Mouse (Mus musculus): Measurements from ENCODE around the gene Zp3. TPM values are rescaled to one million over a fixed set of nuclear protein-coding genes. Genes with fewer than 3 reads are reported as not detected.

Gene Zp3
- total and polyA plus RNA-seq, 2 experiments from 2014 or later: 0.27 to 0.99 TPM

DNA sequence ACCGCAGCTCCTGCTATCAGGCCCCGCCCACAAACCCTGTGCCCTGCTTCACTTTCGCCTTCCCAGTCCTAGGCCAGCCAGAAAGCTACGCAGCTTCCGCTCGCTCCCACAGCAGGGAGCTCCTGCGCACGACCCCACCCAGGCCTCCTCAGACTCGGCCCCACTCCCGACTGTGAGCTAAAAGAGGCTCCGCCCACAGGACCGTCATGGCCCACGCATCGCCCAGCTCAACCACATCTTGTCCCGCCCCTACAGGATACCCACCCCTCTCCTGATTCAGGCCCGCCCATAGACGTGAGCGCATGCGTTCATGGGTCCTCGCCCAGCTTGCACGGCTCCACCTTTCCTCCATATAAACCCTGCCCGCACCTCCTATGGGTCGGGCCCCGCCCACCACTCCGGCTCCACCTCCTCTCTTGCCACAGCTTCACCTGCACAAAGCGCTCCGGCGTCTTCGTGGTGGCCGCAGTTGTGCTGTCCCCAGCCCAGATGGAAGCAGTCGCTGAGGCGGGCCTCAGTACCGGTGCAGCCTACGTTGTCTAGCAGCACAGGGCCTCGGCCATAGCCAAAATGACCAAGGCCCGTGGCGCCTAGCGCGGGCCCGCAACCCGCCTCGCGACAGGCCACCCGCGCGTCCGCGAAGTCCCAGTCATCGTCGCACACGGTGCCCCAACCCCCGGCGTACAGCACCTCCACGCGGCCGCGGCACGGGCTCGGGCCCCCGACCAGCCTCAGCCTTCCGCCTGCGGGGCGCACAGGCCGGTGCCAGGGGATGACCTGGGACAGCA, 17.2 kb upstream of the Zp3 start:
- WGBS: under 1% methylated on average over 55 of the region's 64 CpGs
- DNase-seq (ENCODE audit: low spot score) (peak; percentile 99), ATAC-seq (ENCODE audit: low FRiP score) (peak; percentile 95)
- H3K9ac ChIP-seq (replicated peaks; ENCODE audit: low read length, poor library complexity, severe bottlenecking): peak overlapping the region; percentile 95
- no peaks in the 10 kb centered on the region for H3K27me3 ChIP-seq (ENCODE audit: insufficient read depth, low read length)
- H3K4me2 ChIP-seq (ENCODE audit: low read depth, low read length, poor library complexity, severe bottlenecking): peak overlapping the region; percentile 96
- H3K27ac ChIP-seq (ENCODE audit: low read depth, low read length): peak overlapping the region; percentile 95
- no peaks in the 10 kb centered on the region; the same call in 1 of the 2 replicates for H3K4me1 ChIP-seq (ENCODE audit: insufficient read depth, low read length)
- H3K4me3 ChIP-seq (ENCODE audit: low read depth, low read length): peak overlapping the region; percentile 56
- no peaks in the 10 kb centered on the region for H3K9me3 ChIP-seq (ENCODE audit: low read length)
- peak; percentile 34 for TF ChIP-seq CTCF (IDR thresholded peaks at IDR 0.05)
- no peaks in the 10 kb centered on the region for H3K36me3 ChIP-seq (ENCODE audit: insufficient read depth, low read length)

DNA sequence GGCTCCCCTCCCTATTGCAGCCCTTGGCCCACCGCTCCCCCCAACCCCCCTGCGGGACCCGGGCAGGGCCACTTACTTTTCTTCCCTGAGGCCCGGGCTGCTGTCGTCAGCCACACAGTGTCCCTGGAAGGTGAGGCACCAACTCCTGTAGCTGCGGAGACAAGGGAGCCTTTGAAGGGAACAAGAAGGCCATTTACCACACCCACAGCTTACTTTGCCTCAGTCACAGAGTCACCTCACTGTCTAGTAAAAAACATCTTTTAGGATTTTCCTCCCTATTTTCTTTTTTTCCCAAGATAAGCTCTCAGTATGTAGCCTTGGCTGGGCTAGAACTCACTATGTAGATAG, 16.6 kb upstream of the Zp3 start:
- Histone ChIP-seq H3K4me3 (ENCODE audit: low read depth, low read length) (peak overlapping the region; percentile 56), H3K27me3 (ENCODE audit: insufficient read depth, low read length) (no peaks in the 10 kb centered on the region), H3K27ac (ENCODE audit: low read depth, low read length) (peak overlapping the region; percentile 95), H3K9me3 (ENCODE audit: low read length) (no peaks in the 10 kb centered on the region), H3K4me1 (ENCODE audit: insufficient read depth, low read length) (no peaks in the 10 kb centered on the region; the same call in 1 of the 2 replicates), H3K36me3 (ENCODE audit: insufficient read depth, low read length) (no peaks in the 10 kb centered on the region), H3K9ac (replicated peaks; ENCODE audit: low read length, poor library complexity, severe bottlenecking) (peak overlapping the region; percentile 95), H3K4me2 (ENCODE audit: low read depth, low read length, poor library complexity, severe bottlenecking) (peak overlapping the region; percentile 96)
- ATAC-seq (ENCODE audit: low FRiP score): no peak
- DNase-seq (ENCODE audit: low spot score): no peak
- no peak for TF ChIP-seq CTCF (IDR thresholded peaks at IDR 0.05)
- 1% methylated on average over 6 of the region's 6 CpGs for WGBS

DNA sequence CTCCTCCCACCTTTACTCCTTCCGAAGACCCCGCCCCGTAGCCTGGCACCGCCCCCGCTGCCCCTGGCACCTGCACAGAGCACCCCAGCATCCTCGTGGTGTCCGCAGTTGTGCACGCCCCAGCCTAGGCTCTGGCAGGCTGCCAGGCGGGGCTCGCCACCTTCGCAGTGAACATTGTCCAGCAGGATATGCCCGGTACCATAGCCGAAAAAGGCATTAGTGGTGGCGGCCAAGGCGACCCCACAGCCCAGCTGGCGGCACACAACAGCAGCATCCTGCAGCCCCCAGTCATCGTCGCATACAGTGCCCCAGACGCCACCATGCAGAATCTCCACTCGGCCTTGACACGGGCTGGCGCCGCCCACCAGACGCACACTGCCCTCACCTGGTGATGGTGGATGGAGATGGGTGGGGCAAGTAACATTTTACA, 14.4 kb upstream of the Zp3 start:
- ATAC-seq (ENCODE audit: low FRiP score): no peak
- H3K4me1 ChIP-seq (ENCODE audit: insufficient read depth, low read length): no peaks in the 10 kb centered on the region; the same call in 1 of the 2 replicates
- DNase-seq (ENCODE audit: low spot score): no peak
- H3K27me3 ChIP-seq (ENCODE audit: insufficient read depth, low read length): no peaks in the 10 kb centered on the region
- TF ChIP-seq CTCF (IDR thresholded peaks at IDR 0.05): peak; percentile 53
- H3K36me3 ChIP-seq (ENCODE audit: insufficient read depth, low read length): no peaks in the 10 kb centered on the region
- H3K27ac ChIP-seq (ENCODE audit: low read depth, low read length): no peak overlapping the region
- H3K4me2 ChIP-seq (ENCODE audit: low read depth, low read length, poor library complexity, severe bottlenecking): peak overlapping the region; percentile 40
- peak overlapping the region; percentile 15; the same call in 1 of the 2 replicates for H3K4me3 ChIP-seq (ENCODE audit: low read depth, low read length)
- 13% methylated on average over 24 of the region's 24 CpGs for WGBS
- H3K9me3 ChIP-seq (ENCODE audit: low read length): no peaks in the 10 kb centered on the region
- peak overlapping the region; percentile 36; the same call in 1 of the 2 replicates for H3K9ac ChIP-seq (replicated peaks; ENCODE audit: low read length, poor library complexity, severe bottlenecking)

DNA sequence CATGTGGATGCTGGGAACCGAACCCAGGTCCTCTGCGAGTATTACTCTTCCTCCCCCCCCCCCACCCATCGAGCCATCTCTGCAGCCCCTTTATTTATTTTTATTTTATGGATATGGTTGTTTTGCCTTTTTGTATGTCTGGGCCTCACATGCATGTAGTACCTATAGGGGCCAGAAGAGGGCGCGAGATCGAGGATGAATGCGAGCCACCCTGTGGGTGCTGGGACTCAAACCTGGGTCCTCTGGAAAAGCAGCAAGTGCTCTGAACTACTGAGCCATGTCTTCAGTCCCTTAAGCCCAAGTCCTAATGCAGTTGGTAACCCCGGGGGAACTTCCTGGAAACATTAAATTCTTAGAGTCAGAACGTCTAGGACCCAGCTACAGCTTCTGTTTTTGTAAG, 13.0 kb upstream of the Zp3 start:
- Histone ChIP-seq H3K4me2 (ENCODE audit: low read depth, low read length, poor library complexity, severe bottlenecking) (no peak overlapping the region), H3K9me3 (ENCODE audit: low read length) (no peaks in the 10 kb centered on the region), H3K27me3 (ENCODE audit: insufficient read depth, low read length) (no peaks in the 10 kb centered on the region), H3K4me1 (ENCODE audit: insufficient read depth, low read length) (no peaks in the 10 kb centered on the region), H3K27ac (ENCODE audit: low read depth, low read length) (no peak overlapping the region), H3K4me3 (ENCODE audit: low read depth, low read length) (no peak overlapping the region), H3K36me3 (ENCODE audit: insufficient read depth, low read length) (no peaks in the 10 kb centered on the region), H3K9ac (replicated peaks; ENCODE audit: low read length, poor library complexity, severe bottlenecking) (no peak overlapping the region)
- DNase-seq (ENCODE audit: low spot score): no peak
- ATAC-seq (ENCODE audit: low FRiP score): no peak
- peak; percentile 49 for TF ChIP-seq CTCF (IDR thresholded peaks at IDR 0.05)
- 60% methylated on average over 9 of the region's 9 CpGs for WGBS

DNA sequence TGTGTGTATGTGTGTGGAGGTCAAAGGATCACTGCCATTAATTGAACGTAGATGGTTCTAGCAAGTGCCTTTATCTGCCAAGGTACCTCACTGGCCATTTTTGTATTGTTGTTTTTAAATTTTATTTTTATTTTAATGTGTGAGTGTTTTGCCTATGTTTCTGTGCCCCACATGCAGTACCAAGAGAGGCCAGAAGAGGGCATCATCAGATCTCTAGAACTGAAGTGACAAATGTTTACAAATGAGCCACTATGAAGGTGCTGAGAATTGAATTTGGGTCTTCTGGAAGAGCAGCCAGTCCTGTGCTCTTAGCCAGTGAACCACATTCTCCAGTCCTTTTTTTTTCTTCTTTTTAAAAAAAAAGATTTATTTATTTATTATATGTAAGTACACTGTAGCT, 11.1 kb upstream of the Zp3 start:
- Histone ChIP-seq H3K27me3 (ENCODE audit: insufficient read depth, low read length) (no peaks in the 10 kb centered on the region), H3K4me1 (ENCODE audit: insufficient read depth, low read length) (no peaks in the 10 kb centered on the region), H3K27ac (ENCODE audit: low read depth, low read length) (no peak overlapping the region), H3K4me2 (ENCODE audit: low read depth, low read length, poor library complexity, severe bottlenecking) (no peak overlapping the region), H3K9ac (replicated peaks; ENCODE audit: low read length, poor library complexity, severe bottlenecking) (no peak overlapping the region), H3K9me3 (ENCODE audit: low read length) (no peaks in the 10 kb centered on the region), H3K36me3 (ENCODE audit: insufficient read depth, low read length) (no peaks in the 10 kb centered on the region), H3K4me3 (ENCODE audit: low read depth, low read length) (no peak overlapping the region)
- ATAC-seq (ENCODE audit: low FRiP score): no peak
- peak; percentile 69 for TF ChIP-seq CTCF (IDR thresholded peaks at IDR 0.05)
- no peak for DNase-seq (ENCODE audit: low spot score)
- WGBS: 61% methylated on average over 1 of the region's 1 CpGs

DNA sequence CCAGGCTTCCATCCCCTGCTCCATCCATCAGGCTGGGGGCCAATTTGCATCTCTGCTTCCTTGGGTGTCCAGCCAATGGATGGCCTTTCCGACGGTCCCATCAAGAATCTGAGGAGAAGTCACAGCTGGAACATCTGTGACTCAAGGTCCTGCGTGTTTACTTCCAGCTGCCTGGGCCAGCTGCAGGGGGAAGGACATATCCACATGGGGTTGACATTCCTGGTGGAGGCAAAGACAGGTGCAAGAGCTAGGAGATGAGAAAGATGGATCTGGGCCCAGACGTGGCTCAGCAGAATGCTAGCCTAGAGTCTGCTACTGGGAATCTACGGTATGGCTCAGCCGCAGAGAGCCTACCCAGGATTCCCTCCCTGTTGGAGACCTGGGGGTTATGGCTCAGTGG, 9.7 kb upstream of the Zp3 start:
- Histone ChIP-seq H3K4me3 (ENCODE audit: low read depth, low read length) (no peak overlapping the region), H3K4me2 (ENCODE audit: low read depth, low read length, poor library complexity, severe bottlenecking) (no peak overlapping the region), H3K36me3 (ENCODE audit: insufficient read depth, low read length) (no peaks in the 10 kb centered on the region), H3K9me3 (ENCODE audit: low read length) (no peaks in the 10 kb centered on the region), H3K27ac (ENCODE audit: low read depth, low read length) (no peak overlapping the region), H3K27me3 (ENCODE audit: insufficient read depth, low read length) (no peaks in the 10 kb centered on the region), H3K4me1 (ENCODE audit: insufficient read depth, low read length) (no peaks in the 10 kb centered on the region), H3K9ac (replicated peaks; ENCODE audit: low read length, poor library complexity, severe bottlenecking) (no peak overlapping the region)
- no peak for ATAC-seq (ENCODE audit: low FRiP score)
- WGBS: 74% methylated on average over 6 of the region's 6 CpGs
- DNase-seq (ENCODE audit: low spot score): no peak
- no peak for TF ChIP-seq CTCF (IDR thresholded peaks at IDR 0.05)

Data from midbrain, postnatal 0 days (tissue).